Mouse (Mus musculus): ENCODE results near the gene Wbp2.

Gene Wbp2

GRCm38 (mm10) chr11:116110131-116110530 lies 23.3 kb upstream of the Wbp2 start:
- in situ Hi-C loops (cut with MboI, MseI) = loop anchor here (10.0 kb wide), 1 partner anchor 345 kb away; no protein-coding TSS in a partner anchor

GRCm38 (mm10) chr11:116109441-116110081 lies 22.8 kb upstream of the Wbp2 start:
- in situ Hi-C loops (cut with MboI, MseI) = loop anchor here (10.0 kb wide), 1 partner anchor 345 kb away; no protein-coding TSS in a partner anchor

- in situ Hi-C loops (cut with MboI, MseI) = no loop called here
These were observed 21.8 kb upstream of the Wbp2 start for GRCm38 (mm10) chr11:116108464-116109137.

- in situ Hi-C loops (cut with MboI, MseI) = no loop called here
These were observed 21.0 kb upstream of the Wbp2 start for GRCm38 (mm10) chr11:116107777-116108285.

GRCm38 (mm10) chr11:116106963-116107776 lies 20.4 kb upstream of the Wbp2 start:
- in situ Hi-C loops (cut with MboI, MseI) = no loop called here

- in situ Hi-C loops (cut with MboI, MseI) = no loop called here
These were observed 19.6 kb upstream of the Wbp2 start for GRCm38 (mm10) chr11:116106154-116106962.

GRCm38 (mm10) chr11:116105065-116105464 lies 18.3 kb upstream of the Wbp2 start:
- in situ Hi-C loops (cut with MboI, MseI) = no loop called here

GRCm38 (mm10) chr11:116104006-116104646 lies 17.3 kb upstream of the Wbp2 start:
- in situ Hi-C loops (cut with MboI, MseI) = no loop called here

GRCm38 (mm10) chr11:116103572-116103971 lies 16.8 kb upstream of the Wbp2 start:
- in situ Hi-C loops (cut with MboI, MseI) = no loop called here

- in situ Hi-C loops (cut with MboI, MseI) = no loop called here
These were observed 15.7 kb upstream of the Wbp2 start for GRCm38 (mm10) chr11:116102472-116102871.

GRCm38 (mm10) chr11:116101931-116102381 lies 15.2 kb upstream of the Wbp2 start:
- in situ Hi-C loops (cut with MboI, MseI) = no loop called here

- in situ Hi-C loops (cut with MboI, MseI) = no loop called here
These were observed 14.0 kb upstream of the Wbp2 start for GRCm38 (mm10) chr11:116100839-116101238.

- in situ Hi-C loops (cut with MboI, MseI) = no loop called here
These were observed 13.6 kb upstream of the Wbp2 start for GRCm38 (mm10) chr11:116100385-116100784.

GRCm38 (mm10) chr11:116099462-116099861 lies 12.7 kb upstream of the Wbp2 start:
- in situ Hi-C loops (cut with MboI, MseI) = no loop called here

- in situ Hi-C loops (cut with MboI, MseI) = no loop called here
These were observed 12.1 kb upstream of the Wbp2 start for GRCm38 (mm10) chr11:116098711-116099460.

- in situ Hi-C loops (cut with MboI, MseI) = no loop called here
These were observed 9.7 kb upstream of the Wbp2 start for GRCm38 (mm10) chr11:116096213-116097108.

GRCm38 (mm10) chr11:116095573-116095972 lies 8.8 kb upstream of the Wbp2 start:
- in situ Hi-C loops (cut with MboI, MseI) = no loop called here

GRCm38 (mm10) chr11:116093771-116094565 lies 7.2 kb upstream of the Wbp2 start:
- in situ Hi-C loops (cut with MboI, MseI) = no loop called here
